Mouse (Mus musculus) intestine, embryonic 15.5 days (tissue): Measurements from ENCODE around the gene Alg12. TPM values are rescaled to one million over a fixed set of nuclear protein-coding genes. Genes with fewer than 3 reads are reported as not detected.

ENCODE experiments used
- ATAC-seq: fragments of 200-750 bp; cut with Nextera tagmentation; 2 replicates; pipeline ENCODE4 v1.8.0; 2017; ENCODE audit warnings: moderate TSS enrichment, moderate library complexity
- H3K27ac ChIP-seq: fragments of 300-500 bp; sonication (generic); 2 replicates; pipeline ENCODE4 v1.5.1; 2015; ENCODE audit warnings: mild to moderate bottlenecking, inconsistent platforms
- H3K27me3 ChIP-seq: fragments of 300-500 bp; sonication (generic); replicated peaks from 2 replicates; pipeline ENCODE4 v1.6.1; 2015; ENCODE audit warnings: inconsistent platforms
- H3K36me3 ChIP-seq: fragments of 300-500 bp; sonication (generic); 2 replicates; pipeline ENCODE4 v1.6.1; 2015; ENCODE audit warnings: inconsistent platforms
- H3K4me1 ChIP-seq: fragments of 300-500 bp; sonication (generic); replicated peaks from 2 replicates; pipeline ENCODE4 v1.6.1; 2015; ENCODE audit warnings: inconsistent platforms
- H3K4me2 ChIP-seq: fragments of 300-500 bp; sonication (generic); replicated peaks from 2 replicates; pipeline ENCODE4 v1.6.1; 2015; ENCODE audit warnings: mild to moderate bottlenecking, inconsistent platforms
- H3K4me3 ChIP-seq: fragments of 300-500 bp; sonication (generic); replicated peaks from 2 replicates; pipeline ENCODE4 v1.5.1; 2015; ENCODE audit warnings: inconsistent platforms
- H3K9ac ChIP-seq: fragments of 300-500 bp; sonication (generic); 2 replicates; pipeline ENCODE4 v1.6.1; 2015; ENCODE audit warnings: inconsistent platforms
- H3K9me3 ChIP-seq: fragments of 300-500 bp; sonication (generic); 2 replicates; pipeline ENCODE4 v1.6.1; 2016; ENCODE audit warnings: inconsistent platforms
- WGBS: fragments of 180-500 bp; shearing (Covaris S2); methylation state at CpG from one replicate; pipeline ENCODE4 v1.1.7; 2015; 5-methylcytosine and 5-hydroxymethylcytosine counted together
- polyA plus RNA-seq: library from polyadenylated mRNA; unstranded; fragments of >200 nt; fragmentation: Nextera tagmentation; extraction: Ambion mirVana; gene quantifications from 2 replicates; pipeline ENCODE4 v1.2.1, GENCODE M21; 2015

Gene Alg12
- polyA plus RNA-seq, 1 experiment from 2014 or later: 12.7 TPM

- H3K27me3 ChIP-seq: no peaks in the 10 kb centered on the region
- peak within 1 kb of the TSS; percentile 92 for H3K4me3 ChIP-seq
- H3K9me3 ChIP-seq: no peaks in the 10 kb centered on the region
- peaks cover 11% of the 10 kb centered on the region for H3K36me3 ChIP-seq
- ATAC-seq: peak; percentile 89
- peak within 1 kb of the TSS; percentile 93 for H3K9ac ChIP-seq
- WGBS: under 1% methylated on average over 107 of the region's 107 CpGs
- H3K27ac ChIP-seq: peak within 1 kb of the TSS; percentile 98
- H3K4me2 ChIP-seq: peak within 1 kb of the TSS; percentile 91
- peaks cover 31% of the 10 kb centered on the region for H3K4me1 ChIP-seq
Observed at GRCm38 (mm10) chr15:88861772-88862622, 42.9 kb upstream of the Alg12 start, which contains the start of gene Pim3. TSS of gene Pim3 (plus strand) at chr15:88862186.

GRCm38 (mm10) chr15:88860781-88861180 lies 41.7 kb upstream of the Alg12 start:
- no peaks in the 10 kb centered on the region for H3K27me3 ChIP-seq
- H3K4me2 ChIP-seq: no peak overlapping the region
- no peak overlapping the region for H3K4me3 ChIP-seq
- H3K27ac ChIP-seq: no peak overlapping the region
- ATAC-seq: no peak
- H3K9ac ChIP-seq: no peak overlapping the region
- WGBS: 92% methylated on average over 3 of the region's 3 CpGs
- H3K36me3 ChIP-seq: peaks cover 11% of the 10 kb centered on the region
- H3K4me1 ChIP-seq: peaks cover 19% of the 10 kb centered on the region
- no peaks in the 10 kb centered on the region for H3K9me3 ChIP-seq

GRCm38 (mm10) chr15:88859206-88859970 lies 40.3 kb upstream of the Alg12 start:
- Histone ChIP-seq H3K27ac (no peak overlapping the region), H3K4me1 (peaks cover 20% of the 10 kb centered on the region), H3K9ac (no peak overlapping the region), H3K4me2 (no peak overlapping the region), H3K36me3 (no peaks in the 10 kb centered on the region), H3K27me3 (no peaks in the 10 kb centered on the region), H3K4me3 (no peak overlapping the region), H3K9me3 (no peaks in the 10 kb centered on the region)
- 69% methylated on average over 8 of the region's 8 CpGs for WGBS
- ATAC-seq: no peak

GRCm38 (mm10) chr15:88858707-88859106 lies 39.6 kb upstream of the Alg12 start:
- Histone ChIP-seq H3K4me3 (no peak overlapping the region), H3K36me3 (no peaks in the 10 kb centered on the region), H3K9me3 (no peaks in the 10 kb centered on the region), H3K4me2 (no peak overlapping the region), H3K9ac (no peak overlapping the region), H3K27ac (no peak overlapping the region), H3K4me1 (peaks cover 21% of the 10 kb centered on the region), H3K27me3 (no peaks in the 10 kb centered on the region)
- 73% methylated on average over 2 of the region's 2 CpGs for WGBS
- ATAC-seq: no peak

- no peak overlapping the region for H3K9ac ChIP-seq
- H3K27ac ChIP-seq: no peak overlapping the region
- 86% methylated on average over 3 of the region's 3 CpGs for WGBS
- no peak overlapping the region for H3K4me2 ChIP-seq
- peaks cover 21% of the 10 kb centered on the region for H3K4me1 ChIP-seq
- H3K4me3 ChIP-seq: no peak overlapping the region
- no peak for ATAC-seq
- H3K27me3 ChIP-seq: no peaks in the 10 kb centered on the region
- H3K36me3 ChIP-seq: no peaks in the 10 kb centered on the region
- no peaks in the 10 kb centered on the region for H3K9me3 ChIP-seq
Observed at GRCm38 (mm10) chr15:88858141-88858541, 39.0 kb upstream of the Alg12 start.

GRCm38 (mm10) chr15:88857361-88857760 lies 38.2 kb upstream of the Alg12 start:
- peaks cover 22% of the 10 kb centered on the region for H3K4me1 ChIP-seq
- 91% methylated on average over 7 of the region's 7 CpGs for WGBS
- H3K36me3 ChIP-seq: no peaks in the 10 kb centered on the region
- H3K4me2 ChIP-seq: no peak overlapping the region
- H3K27me3 ChIP-seq: no peaks in the 10 kb centered on the region
- no peak overlapping the region for H3K27ac ChIP-seq
- H3K9me3 ChIP-seq: no peaks in the 10 kb centered on the region
- ATAC-seq: no peak
- no peak overlapping the region for H3K4me3 ChIP-seq
- H3K9ac ChIP-seq: no peak overlapping the region

- WGBS: 82% methylated on average over 5 of the region's 5 CpGs
Observed at GRCm38 (mm10) chr15:88856613-88857012, 37.5 kb upstream of the Alg12 start.

GRCm38 (mm10) chr15:88855896-88856417 lies 36.8 kb upstream of the Alg12 start:
- Histone ChIP-seq H3K9ac (no peak overlapping the region), H3K27ac (no peak overlapping the region), H3K4me2 (no peak overlapping the region), H3K9me3 (no peaks in the 10 kb centered on the region), H3K36me3 (no peaks in the 10 kb centered on the region), H3K27me3 (no peaks in the 10 kb centered on the region), H3K4me3 (no peak overlapping the region), H3K4me1 (peaks cover 29% of the 10 kb centered on the region)
- 79% methylated on average over 6 of the region's 6 CpGs for WGBS
- no peak for ATAC-seq

More at GRCm38 (mm10) chr15:88856613-88857012, 37.5 kb upstream of the Alg12 start:
- Histone ChIP-seq H3K9ac (no peak overlapping the region), H3K4me1 (peaks cover 28% of the 10 kb centered on the region), H3K9me3 (no peaks in the 10 kb centered on the region), H3K4me3 (no peak overlapping the region), H3K4me2 (no peak overlapping the region), H3K27me3 (no peaks in the 10 kb centered on the region), H3K36me3 (no peaks in the 10 kb centered on the region), H3K27ac (no peak overlapping the region)
- no peak for ATAC-seq

- 67% methylated on average over 14 of the region's 15 CpGs for WGBS
- H3K4me1 ChIP-seq: peaks cover 36% of the 10 kb centered on the region
- H3K27me3 ChIP-seq: no peaks in the 10 kb centered on the region
- 0 out of 2 replicates have a peak overlapping the region, but pooled peaks have one; percentile 27 for H3K27ac ChIP-seq
- no peak overlapping the region for H3K4me3 ChIP-seq
- no peak overlapping the region for H3K4me2 ChIP-seq
- no peak for ATAC-seq
- no peak overlapping the region for H3K9ac ChIP-seq
- H3K36me3 ChIP-seq: no peaks in the 10 kb centered on the region
- H3K9me3 ChIP-seq: no peaks in the 10 kb centered on the region
Observed at GRCm38 (mm10) chr15:88854969-88855830, 36.1 kb upstream of the Alg12 start.

GRCm38 (mm10) chr15:88854119-88854968 lies 35.2 kb upstream of the Alg12 start:
- H3K4me2 ChIP-seq: no peak overlapping the region
- no peak overlapping the region for H3K4me3 ChIP-seq
- WGBS: 41% methylated on average over 6 of the region's 6 CpGs
- H3K36me3 ChIP-seq: no peaks in the 10 kb centered on the region
- peaks cover 38% of the 10 kb centered on the region for H3K4me1 ChIP-seq
- H3K27me3 ChIP-seq: no peaks in the 10 kb centered on the region
- H3K9me3 ChIP-seq: no peaks in the 10 kb centered on the region
- 0 out of 2 replicates have a peak overlapping the region, but pooled peaks have one; percentile 27 for H3K27ac ChIP-seq
- no peak for ATAC-seq
- H3K9ac ChIP-seq: no peak overlapping the region

- Histone ChIP-seq H3K9ac (no peak overlapping the region), H3K27ac (no peak overlapping the region), H3K4me3 (no peak overlapping the region), H3K27me3 (no peaks in the 10 kb centered on the region), H3K36me3 (no peaks in the 10 kb centered on the region), H3K4me2 (no peak overlapping the region), H3K4me1 (peaks cover 38% of the 10 kb centered on the region), H3K9me3 (no peaks in the 10 kb centered on the region)
- WGBS: 78% methylated on average over 9 of the region's 9 CpGs
- ATAC-seq: no peak
Observed at GRCm38 (mm10) chr15:88853106-88853505, 34.0 kb upstream of the Alg12 start.
